Mouse (Mus musculus) liver, embryonic 16.5 days (tissue): ENCODE data around the gene Hist1h2bk. TPM values are rescaled to one million over a fixed set of nuclear protein-coding genes. Genes with fewer than 3 reads are reported as not detected.

Experiments used
- ATAC-seq: fragments of 200-750 bp; cut with Nextera tagmentation; 2 replicates; pipeline ENCODE4 v1.8.0; 2017; ENCODE audit warnings: low read depth, mild to moderate bottlenecking, moderate number of reproducible peaks, moderate library complexity
- H3K27ac ChIP-seq: fragments of 300-500 bp; sonication (generic); 2 replicates; pipeline ENCODE4 v1.5.1; 2014; ENCODE audit warnings: mild to moderate bottlenecking, low read length
- H3K27me3 ChIP-seq: fragments of 300-500 bp; sonication (generic); 2 replicates; pipeline ENCODE4 v1.6.1; 2014; ENCODE audit warnings: low read depth, low read length, mixed read lengths; ENCODE audit not compliant: control insufficient read depth, insufficient read depth
- H3K36me3 ChIP-seq: fragments of 300-500 bp; sonication (generic); 2 replicates; pipeline ENCODE4 v1.6.1; 2014; ENCODE audit warnings: mild to moderate bottlenecking; ENCODE audit not compliant: control insufficient read depth, insufficient read depth
- H3K4me1 ChIP-seq: fragments of 300-500 bp; sonication (generic); 2 replicates; pipeline ENCODE4 v1.6.1; 2014; ENCODE audit warnings: low read depth, low read length, mixed read lengths; ENCODE audit not compliant: control insufficient read depth
- H3K4me2 ChIP-seq: fragments of 300-500 bp; sonication (generic); 2 replicates; pipeline ENCODE4 v1.6.1; 2014; ENCODE audit warnings: low read depth, low read length, mixed read lengths
- H3K4me3 ChIP-seq: fragments of 300-500 bp; sonication (generic); 2 replicates; pipeline ENCODE4 v1.5.1; 2014; ENCODE audit warnings: low read depth, mild to moderate bottlenecking, low read length
- H3K9ac ChIP-seq: fragments of 300-500 bp; sonication (generic); 2 replicates; pipeline ENCODE4 v1.6.1; 2014; ENCODE audit warnings: low read depth, low read length
- H3K9me3 ChIP-seq: fragments of 300-500 bp; sonication (generic); replicated peaks from 2 replicates; pipeline ENCODE4 v1.6.1; 2016; ENCODE audit warnings: low read length; ENCODE audit not compliant: control insufficient read depth
- WGBS: fragments of 180-500 bp; shearing (Covaris S2); extraction: QIAGEN DNeasy Blood & Tissue Kit; methylation state at CpG from one replicate; pipeline ENCODE4 v1.1.7; 2014; ENCODE audit not compliant: insufficient replicate concordance; 5-methylcytosine and 5-hydroxymethylcytosine counted together
- polyA plus RNA-seq: library from polyadenylated mRNA; unstranded; fragments of >200 nt; fragmentation: Nextera tagmentation; extraction: Ambion mirVana; gene quantifications from 2 replicates; pipeline ENCODE4 v1.2.1, GENCODE M21; 2015

Hist1h2bk gene
- polyA plus RNA-seq, 1 experiment from 2014 or later, result 2.9 TPM

DNA sequence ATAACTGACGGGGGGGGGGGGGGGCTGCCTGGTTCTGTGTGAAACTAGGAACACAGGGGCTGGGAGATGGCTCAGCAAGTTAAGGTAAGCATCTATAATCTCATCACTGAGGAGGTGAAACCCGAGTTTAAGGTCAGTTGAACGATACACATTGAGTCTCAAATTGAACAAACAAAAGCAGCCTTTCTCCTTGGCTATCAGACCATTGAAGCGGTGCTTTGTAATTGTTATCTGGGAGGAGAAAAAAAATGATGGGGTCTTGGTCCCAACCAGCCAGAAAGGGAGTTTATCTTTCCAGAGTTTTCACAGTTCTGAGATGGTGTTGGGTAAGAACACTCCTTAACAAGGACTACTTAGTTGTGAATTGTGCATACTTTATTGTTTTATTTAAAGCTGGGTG, 37.8 kb upstream of the Hist1h2bk start:
- Histone ChIP-seq H3K9ac (no peak overlapping the region), H3K4me2 (no peak overlapping the region)
- no peak for ATAC-seq

DNA sequence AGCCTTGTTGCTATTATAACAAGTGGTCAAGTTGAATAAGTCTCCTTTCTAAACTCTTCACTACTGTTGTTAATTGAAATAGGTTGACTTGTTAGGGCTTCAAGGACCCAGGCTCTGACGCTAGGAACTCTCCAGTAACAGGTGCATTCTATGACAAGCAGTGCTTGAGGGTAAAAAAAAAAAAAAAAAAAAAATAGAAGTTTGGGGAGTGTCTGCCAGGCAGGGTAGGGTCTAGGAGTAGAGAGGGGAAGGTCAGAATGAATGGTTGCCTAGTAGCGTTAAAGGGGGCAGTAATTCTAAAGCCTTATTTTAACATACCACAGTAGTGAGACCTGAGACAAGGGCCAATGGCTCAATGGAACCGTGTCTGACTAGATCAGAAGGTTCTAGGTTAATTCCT, 37.3 kb upstream of the Hist1h2bk start:
- no peak overlapping the region for H3K9ac ChIP-seq
- no peak overlapping the region for H3K4me3 ChIP-seq
- H3K36me3 ChIP-seq, result no peaks in the 10 kb centered on the region
- no peak overlapping the region for H3K27ac ChIP-seq
- no peak for ATAC-seq
- H3K4me1 ChIP-seq, result peaks cover 5% of the 10 kb centered on the region
- WGBS, result 28% methylated on average over 3 of the region's 3 CpGs
- H3K27me3 ChIP-seq, result peaks cover 72% of the 10 kb centered on the region
- H3K4me2 ChIP-seq, result no peak overlapping the region
- no peaks in the 10 kb centered on the region for H3K9me3 ChIP-seq

More for the DNA sequence above, 37.8 kb upstream of the Hist1h2bk start:
- H3K27me3 ChIP-seq, result peaks cover 68% of the 10 kb centered on the region
- no peak overlapping the region for H3K4me3 ChIP-seq
- no peak overlapping the region for H3K27ac ChIP-seq
- WGBS, result 13% methylated on average over 4 of the region's 4 CpGs
- no peaks in the 10 kb centered on the region for H3K9me3 ChIP-seq
- H3K4me1 ChIP-seq, result peaks cover 5% of the 10 kb centered on the region
- no peaks in the 10 kb centered on the region for H3K36me3 ChIP-seq

DNA sequence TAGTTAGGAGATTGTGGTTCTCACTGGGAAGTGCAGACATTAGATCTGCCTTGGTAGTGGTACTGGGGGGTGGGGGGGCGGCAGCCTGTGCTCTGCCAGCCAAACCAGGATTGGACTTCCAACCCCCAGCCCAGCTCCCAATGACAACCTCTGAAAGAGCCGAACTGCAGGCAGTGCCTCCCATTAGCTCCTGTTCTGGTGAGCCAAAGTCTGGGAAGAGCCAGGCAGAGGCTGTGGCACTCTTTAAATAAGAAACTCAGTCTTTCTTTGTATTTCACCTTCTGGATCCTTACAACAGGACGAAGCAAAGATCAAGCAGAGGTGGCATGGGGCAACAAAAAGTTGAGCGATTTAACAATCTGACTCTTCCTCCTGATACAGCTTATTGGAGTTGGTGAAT, 36.5 kb upstream of the Hist1h2bk start:
- H3K4me2 ChIP-seq, result no peak overlapping the region
- H3K27ac ChIP-seq, result no peak overlapping the region
- no peaks in the 10 kb centered on the region for H3K36me3 ChIP-seq
- no peaks in the 10 kb centered on the region for H3K9me3 ChIP-seq
- H3K9ac ChIP-seq, result no peak overlapping the region
- 46% methylated on average over 4 of the region's 4 CpGs for WGBS
- no peak overlapping the region for H3K4me3 ChIP-seq
- H3K4me1 ChIP-seq, result peaks cover 5% of the 10 kb centered on the region
- ATAC-seq, result no peak
- H3K27me3 ChIP-seq, result peaks cover 74% of the 10 kb centered on the region

DNA sequence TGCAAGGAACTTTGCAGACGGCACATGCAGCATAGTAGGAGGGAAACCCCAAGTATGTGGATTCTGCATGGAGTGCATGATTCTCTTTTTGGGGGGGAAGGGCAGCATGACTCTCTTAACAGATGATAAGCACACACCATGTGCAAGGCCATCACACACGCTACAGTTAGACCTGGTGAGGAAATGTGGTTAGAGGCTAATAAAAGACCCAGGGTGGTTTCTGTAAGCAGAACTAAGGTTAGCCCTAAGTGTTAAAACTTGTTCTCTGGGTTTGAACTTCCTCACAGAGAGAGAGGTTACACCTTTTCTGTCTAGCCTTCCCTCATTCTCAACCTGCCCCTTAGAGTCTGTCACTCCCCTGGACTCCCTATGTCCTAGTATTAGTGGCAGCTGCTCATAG, 34.3 kb upstream of the Hist1h2bk start:
- H3K9me3 ChIP-seq, result no peaks in the 10 kb centered on the region
- 0 out of 2 replicates have a peak overlapping the region, but pooled peaks have one; percentile 11 for H3K4me2 ChIP-seq
- H3K27me3 ChIP-seq, result peaks cover 79% of the 10 kb centered on the region
- H3K9ac ChIP-seq, result no peak overlapping the region
- H3K27ac ChIP-seq, result no peak overlapping the region
- ATAC-seq, result no peak
- H3K36me3 ChIP-seq, result no peaks in the 10 kb centered on the region
- no peak overlapping the region for H3K4me3 ChIP-seq
- 11% methylated on average over 2 of the region's 2 CpGs for WGBS
- H3K4me1 ChIP-seq, result peaks cover 10% of the 10 kb centered on the region

DNA sequence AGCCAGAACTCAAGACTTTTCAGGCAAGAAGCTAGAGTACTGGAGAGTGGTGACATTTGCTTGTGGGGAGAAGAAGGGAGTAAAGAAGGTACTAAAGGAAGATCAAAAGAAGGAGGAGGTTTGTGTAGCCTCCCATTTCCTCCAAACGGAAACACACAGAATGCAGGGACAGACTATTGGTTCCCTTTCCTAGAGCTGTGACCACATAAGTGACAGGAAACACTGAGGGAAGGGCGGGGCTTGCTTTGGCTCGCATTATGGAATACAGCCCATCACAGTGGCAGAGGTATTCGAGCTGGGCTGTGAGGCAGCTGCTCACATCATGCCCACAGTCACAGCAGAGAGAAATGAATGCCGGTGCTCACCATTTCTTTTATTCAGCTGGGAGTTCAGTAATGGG, 33.8 kb upstream of the Hist1h2bk start:
- ATAC-seq, result no peak
- no peaks in the 10 kb centered on the region for H3K9me3 ChIP-seq
- no peak overlapping the region for H3K27ac ChIP-seq
- H3K4me3 ChIP-seq, result no peak overlapping the region
- no peaks in the 10 kb centered on the region for H3K36me3 ChIP-seq
- H3K27me3 ChIP-seq, result peaks cover 79% of the 10 kb centered on the region
- no peak overlapping the region for H3K9ac ChIP-seq
- 0 out of 2 replicates have a peak overlapping the region, but pooled peaks have one; percentile 11 for H3K4me2 ChIP-seq
- 8% methylated on average over 5 of the region's 5 CpGs for WGBS
- H3K4me1 ChIP-seq, result peaks cover 14% of the 10 kb centered on the region

DNA sequence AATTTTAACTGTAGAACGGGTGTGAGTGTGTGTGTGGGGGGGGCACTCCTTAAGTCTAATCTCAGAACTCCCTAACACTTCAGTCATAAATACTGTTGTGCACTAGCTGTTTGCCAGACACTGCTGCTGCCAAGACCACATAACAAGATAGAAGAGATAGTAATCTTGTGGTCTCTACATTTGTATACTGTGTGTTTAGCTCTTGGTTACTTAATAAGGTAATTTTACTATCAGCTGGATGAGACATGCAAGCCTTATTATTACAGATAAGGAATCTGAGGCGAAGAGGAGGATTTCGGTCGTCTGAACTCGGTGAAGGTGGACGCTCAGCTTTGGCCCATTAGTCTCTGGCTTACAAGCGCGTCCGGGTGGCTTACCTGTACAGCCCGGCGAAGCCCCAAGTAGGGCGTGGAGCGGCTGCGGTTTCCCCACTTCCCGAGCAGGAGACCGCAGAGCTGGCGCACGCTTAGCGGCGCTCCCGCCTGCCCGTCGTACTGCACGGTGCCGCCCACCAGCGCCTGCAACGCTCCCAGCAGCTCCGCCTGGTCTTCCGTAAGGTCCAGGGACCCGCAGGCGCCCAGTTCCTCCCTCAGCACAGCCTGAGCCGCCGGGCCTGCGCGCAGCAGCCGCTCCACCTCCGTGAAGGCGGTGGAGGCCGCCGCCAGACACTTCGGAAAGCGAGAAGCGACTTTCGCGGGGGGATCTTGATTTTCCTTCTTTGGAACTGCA, 29.9 kb upstream of the Hist1h2bk start:
- Histone ChIP-seq H3K36me3 (no peaks in the 10 kb centered on the region), H3K9me3 (no peaks in the 10 kb centered on the region), H3K9ac (peak overlapping the region; percentile 36; the same call in 1 of the 2 replicates), H3K4me3 (peak overlapping the region; percentile 63), H3K27ac (0 out of 2 replicates have a peak overlapping the region, but pooled peaks have one; percentile 42), H3K4me2 (peak overlapping the region; percentile 84), H3K4me1 (peaks cover 15% of the 10 kb centered on the region), H3K27me3 (peaks cover 86% of the 10 kb centered on the region)
- ATAC-seq, result peak; percentile 80
- WGBS, result under 1% methylated on average over 45 of the region's 45 CpGs

DNA sequence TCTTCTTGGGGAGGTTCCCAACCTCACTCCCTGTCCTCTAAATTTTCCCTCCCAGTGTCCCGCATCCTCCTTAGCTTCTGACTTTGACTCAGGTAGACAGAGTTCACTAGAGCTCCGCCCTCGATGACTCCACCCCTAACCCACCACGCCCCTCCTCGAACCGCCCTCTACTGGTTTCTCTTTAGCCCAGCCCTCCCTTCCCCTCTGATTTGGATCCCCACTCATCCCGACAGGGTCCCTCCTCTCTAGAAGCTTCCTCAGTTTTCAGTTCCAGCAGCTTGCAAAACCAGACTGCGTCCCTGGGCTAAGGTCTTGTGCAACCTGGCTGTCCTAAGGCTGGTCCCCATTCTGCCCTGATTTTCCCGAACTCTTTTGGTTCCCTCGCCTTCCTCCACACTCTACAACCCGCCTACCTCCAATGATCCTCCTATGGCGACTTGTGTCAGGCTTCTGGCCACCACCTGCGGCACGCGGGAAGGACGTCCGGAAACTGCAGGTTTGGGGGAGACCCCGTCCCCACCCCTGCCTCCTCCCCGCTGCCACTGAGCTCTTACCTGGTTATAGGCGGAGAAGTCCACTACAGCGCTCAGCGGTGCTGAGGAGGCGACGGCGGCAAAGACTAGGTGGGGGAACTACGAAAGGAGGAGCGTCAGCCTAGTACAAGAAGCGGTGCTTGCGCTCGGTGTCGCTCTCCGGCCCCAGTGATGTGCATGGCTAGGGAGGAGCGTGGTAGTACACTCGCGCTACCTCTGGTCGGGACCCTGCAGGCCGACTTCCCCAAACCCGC, 29.1 kb upstream of the Hist1h2bk start:
- peak overlapping the region; percentile 36; the same call in 1 of the 2 replicates for H3K9ac ChIP-seq
- peaks cover 15% of the 10 kb centered on the region for H3K4me1 ChIP-seq
- 0 out of 2 replicates have a peak overlapping the region, but pooled peaks have one; percentile 42 for H3K27ac ChIP-seq
- no peaks in the 10 kb centered on the region for H3K9me3 ChIP-seq
- peak; percentile 84 for ATAC-seq
- H3K4me2 ChIP-seq, result peak overlapping the region; percentile 84
- H3K4me3 ChIP-seq, result peak overlapping the region; percentile 63
- no peaks in the 10 kb centered on the region for H3K36me3 ChIP-seq
- peaks cover 88% of the 10 kb centered on the region for H3K27me3 ChIP-seq
- under 1% methylated on average over 38 of the region's 38 CpGs for WGBS

DNA sequence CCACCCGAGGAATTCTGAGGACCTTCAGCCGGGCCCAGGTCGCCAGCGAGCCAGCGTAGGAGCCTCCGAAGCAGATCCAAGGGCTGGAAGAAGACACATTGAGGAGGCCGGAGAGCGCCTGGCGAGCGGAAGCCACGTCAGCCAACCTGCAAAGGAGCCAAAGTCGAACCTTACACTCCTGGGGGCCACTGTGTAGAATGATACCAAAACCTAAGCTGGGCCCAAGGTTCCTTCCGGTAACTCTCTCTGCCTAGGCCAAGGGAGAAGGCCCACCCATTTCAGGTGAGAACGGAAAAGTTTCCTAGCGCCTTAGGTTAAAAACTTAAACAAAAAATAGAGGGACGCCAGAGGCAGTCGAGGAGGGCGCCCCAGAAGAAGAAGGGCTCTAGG, 28.6 kb upstream of the Hist1h2bk start:
- no peak for ATAC-seq

DNA sequence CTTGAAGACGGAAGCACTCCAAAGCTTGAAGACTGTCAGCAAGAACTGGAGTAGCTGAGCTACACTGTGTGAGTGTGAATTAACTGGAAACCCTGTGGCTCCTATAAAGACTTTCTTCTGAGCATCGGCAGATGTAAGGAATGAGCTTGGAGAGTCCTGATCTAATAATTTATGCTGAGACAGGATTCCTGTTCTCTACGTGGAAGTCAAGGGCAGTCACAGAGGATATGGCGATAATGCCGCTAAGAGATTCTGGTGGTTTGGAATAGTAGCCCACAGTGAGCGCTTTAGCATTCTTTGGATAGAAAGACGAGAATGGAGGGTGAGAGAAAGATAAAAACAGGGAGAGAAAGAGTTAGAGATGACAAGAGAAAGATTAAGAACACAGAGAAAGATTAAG, 27.8 kb upstream of the Hist1h2bk start:
- no peak overlapping the region for H3K4me2 ChIP-seq
- ATAC-seq, result no peak
- H3K27ac ChIP-seq, result no peak overlapping the region
- 52% methylated on average over 7 of the region's 7 CpGs for WGBS
- H3K9me3 ChIP-seq, result no peaks in the 10 kb centered on the region
- H3K4me1 ChIP-seq, result peaks cover 15% of the 10 kb centered on the region
- H3K27me3 ChIP-seq, result peaks cover 93% of the 10 kb centered on the region
- no peak overlapping the region for H3K9ac ChIP-seq
- no peak overlapping the region for H3K4me3 ChIP-seq
- H3K36me3 ChIP-seq, result no peaks in the 10 kb centered on the region

More for the DNA sequence above, 28.6 kb upstream of the Hist1h2bk start:
- H3K4me1 ChIP-seq, result peaks cover 15% of the 10 kb centered on the region
- WGBS, result 5% methylated on average over 18 of the region's 18 CpGs
- H3K27me3 ChIP-seq, result peaks cover 91% of the 10 kb centered on the region
- no peak overlapping the region for H3K27ac ChIP-seq
- H3K9ac ChIP-seq, result no peak overlapping the region
- H3K4me2 ChIP-seq, result peak overlapping the region; percentile 84
- H3K9me3 ChIP-seq, result no peaks in the 10 kb centered on the region
- peak overlapping the region; percentile 63 for H3K4me3 ChIP-seq
- no peaks in the 10 kb centered on the region for H3K36me3 ChIP-seq
